Mouse (Mus musculus) embryonic stem cell, embryonic (primary cell): Measurements from ENCODE around the gene Taz.

Experiments used
- CTCF ChIA-PET, 4 experiments: fragments of 300-600 bp in 2 of 4; fragments of 350-600 bp in 2 of 4; sonication (Branson Sonifier 250); formaldehyde crosslinking; loops; one replicate each; lab custom pipeline; 2022; ENCODE audit warnings: inconsistent platforms in 2 of 4; lab: Charles Lee
- POLR2A ChIA-PET, 4 experiments: fragments of 300-600 bp in 2 of 4; fragments of 350-600 bp in 2 of 4; sonication (Branson Sonifier 250); formaldehyde crosslinking; loops; one replicate each; lab custom pipeline; 2022; ENCODE audit warnings: antibody characterized with exemption in 4 of 4, inconsistent platforms in 1 of 4; lab: Charles Lee

The Taz gene

DNA sequence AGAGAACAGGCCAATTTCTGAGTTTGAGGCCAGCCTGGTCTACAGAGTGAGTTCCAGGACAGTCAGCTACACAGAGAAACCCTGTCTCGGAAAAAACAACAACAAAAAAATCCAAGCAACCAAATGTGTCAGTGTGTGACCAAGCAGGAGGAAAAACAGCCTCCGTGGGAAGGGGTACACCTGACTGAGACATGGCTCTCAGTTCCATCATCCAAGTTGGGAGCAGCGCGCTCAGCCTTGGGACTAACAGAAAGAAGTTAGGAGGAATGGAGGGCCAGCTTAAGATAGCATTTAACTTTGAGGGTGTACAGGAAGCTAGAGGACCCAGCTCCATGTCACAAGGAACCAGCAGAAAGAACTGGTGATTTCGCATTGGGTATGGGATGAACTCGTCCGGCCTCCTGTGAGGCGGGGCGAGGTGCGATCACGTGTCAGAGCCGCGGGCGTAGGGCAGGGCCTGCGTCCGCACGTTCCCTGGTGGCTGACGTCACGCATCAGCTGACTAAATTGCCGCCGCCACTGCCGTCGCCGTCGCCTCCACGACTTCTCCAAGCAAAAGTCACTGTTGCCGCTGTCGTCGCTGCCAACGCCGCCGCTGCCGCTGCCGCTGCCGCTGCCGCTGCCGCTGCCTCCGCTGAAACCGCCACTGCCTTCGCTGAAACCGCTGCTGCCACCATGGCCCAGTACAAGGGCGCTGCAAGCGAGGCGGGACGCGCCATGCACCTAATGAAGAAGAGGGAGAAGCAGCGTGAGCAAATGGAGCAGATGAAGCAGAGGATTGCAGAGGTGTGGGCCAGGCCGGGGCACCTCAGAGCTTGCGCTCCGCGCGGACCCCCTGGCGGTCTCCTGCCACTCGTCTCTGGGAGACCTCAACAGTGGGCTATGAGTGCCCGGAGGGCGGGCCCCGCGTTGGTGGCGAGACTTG is 31.1 kb downstream of the Taz start, which contains the start of gene Fam50a:
Fam50a (plus strand) TSS at position 494 of the 925 bp plus-strand sequence.
- ChIA-PET POLR2A (interaction anchor here (0.6 to 5.0 kb wide), 59 partner anchors 8 to 813 kb away, joined by 3 to 74 read pairs (median 4); partner anchors contain the start of genes Gdi1 (in 3 of the 4), Rpl10 (in 3 of the 4), Atp6ap1 (in 2 of the 4) and Dnase1l1 (in 2 of the 4)), CTCF (interaction anchor here in 2 of 4 experiments (0.7 to 1.7 kb wide), 3 partner anchors 63 to 64 kb away, joined by 3 read pairs; partner anchors contain the start of gene Flna (in 1 of the 2))

DNA sequence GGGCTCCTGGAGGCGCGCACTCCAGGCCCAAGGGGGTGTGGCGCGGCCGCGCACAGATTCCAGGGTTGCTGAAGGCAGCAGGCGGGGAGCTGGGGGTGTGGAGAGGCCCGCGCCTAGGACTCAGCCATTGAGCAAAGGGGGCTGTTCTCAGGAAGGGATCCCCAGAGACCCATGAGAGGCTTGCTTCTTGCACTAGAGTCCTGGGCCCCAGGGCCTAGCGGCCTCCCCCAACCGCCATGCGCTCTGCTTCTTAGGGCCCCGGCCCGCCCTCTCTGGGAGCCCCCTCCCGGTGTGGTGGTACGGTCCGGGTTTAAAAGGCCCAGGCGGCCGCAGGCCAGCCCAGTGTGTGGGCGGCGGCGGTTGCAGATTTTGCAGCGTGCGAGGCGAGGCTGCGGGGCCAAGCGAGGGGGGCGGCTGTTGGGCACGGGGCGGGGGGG is 47.0 kb downstream of the Taz start, which contains the start of gene Plxna3:
Plxna3 (plus strand) TSS at position 342 of the 437 bp plus-strand sequence.
- ChIA-PET CTCF (interaction anchor here in 2 of 4 experiments (1.0 to 1.5 kb wide), 2 partner anchors 80 kb away, joined by 3 to 6 read pairs; no protein-coding TSS in a partner anchor), POLR2A (interaction anchor here in 3 of 4 experiments (0.5 to 5.0 kb wide), 32 partner anchors 10 to 157 kb away, joined by 3 to 43 read pairs (median 4); partner anchors contain the start of genes Fam50a (in 3 of the 3), Rpl10 (in 3 of the 3), G6pdx (in 2 of the 3) and Atp6ap1 (in 1 of the 3))

DNA sequence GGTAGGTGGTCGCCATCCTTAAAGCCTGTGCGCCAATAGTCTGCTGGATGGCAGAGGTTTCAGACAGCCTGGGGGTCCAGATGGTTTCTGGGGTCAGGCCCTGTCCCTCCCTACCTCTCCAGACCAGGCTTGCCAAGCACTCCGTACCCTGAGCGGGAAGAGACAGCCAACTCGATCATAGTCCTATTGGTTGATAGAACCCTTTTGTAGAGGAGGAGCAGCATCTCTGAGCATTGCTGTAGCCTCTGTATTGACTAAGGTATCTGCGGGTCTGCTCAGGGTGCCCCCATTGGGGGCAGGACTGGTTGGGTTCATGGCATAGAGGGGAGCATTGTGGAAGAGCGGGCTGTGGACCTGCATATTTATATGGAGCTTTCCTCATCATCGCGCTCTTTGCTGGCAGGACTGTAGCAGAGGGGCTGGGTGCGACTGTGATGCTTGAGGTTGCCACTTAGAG is 47.5 kb downstream of the Taz start:
- CTCF ChIA-PET: interaction anchor here in 2 of 4 experiments (1.0 to 1.5 kb wide), 2 partner anchors 80 to 81 kb away, joined by 3 to 6 read pairs; no protein-coding TSS in a partner anchor
- POLR2A ChIA-PET: interaction anchor here in 3 of 4 experiments (0.6 to 5.0 kb wide), 38 partner anchors 8 to 608 kb away, joined by 3 to 43 read pairs (median 4); partner anchors contain the start of genes Fam50a (in 3 of the 3), Rpl10 (in 3 of the 3), G6pdx (in 2 of the 3) and Gdi1 (in 2 of the 3)

DNA sequence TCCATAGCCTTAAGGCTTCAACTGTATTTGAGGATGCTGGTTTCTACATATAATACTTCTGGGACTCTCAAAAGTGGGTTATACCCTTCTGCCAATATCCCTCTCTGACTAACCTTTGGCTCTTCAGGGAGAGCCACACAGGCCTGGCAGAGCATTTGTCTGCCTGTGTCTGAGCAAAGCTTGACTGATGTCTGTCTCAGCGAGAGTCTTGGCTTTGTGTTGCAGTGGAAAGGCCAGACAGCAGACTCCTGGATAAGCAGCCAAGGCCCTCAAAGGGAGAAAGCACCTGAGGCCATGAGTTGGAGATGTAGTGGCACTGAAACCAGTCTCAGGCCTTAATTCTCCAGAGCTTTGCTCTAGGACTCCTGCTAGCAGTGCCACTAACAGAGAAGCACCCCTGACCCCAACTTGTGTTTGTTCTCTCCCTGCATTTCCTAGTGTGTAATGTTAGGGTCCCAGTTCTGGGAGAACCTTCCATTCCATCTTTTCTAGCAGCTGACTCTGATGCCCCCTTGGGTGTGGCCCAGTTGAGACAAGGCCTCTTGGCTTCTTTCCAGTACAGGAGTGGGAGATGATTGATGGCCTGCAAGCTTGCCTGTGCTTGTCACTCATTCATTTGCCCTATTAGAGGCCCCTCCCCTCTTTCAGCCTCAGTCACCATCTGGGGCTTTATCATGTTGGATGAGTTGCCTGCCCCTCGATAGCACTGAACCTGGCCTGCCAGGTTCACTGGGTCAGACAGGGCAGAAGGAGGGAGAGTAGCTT is 48.6 kb downstream of the Taz start:
- ChIA-PET CTCF (interaction anchor here in 1 of 4 experiments (1.3 kb wide), 1 partner anchor 10 kb away, joined by 4 read pairs; no protein-coding TSS in a partner anchor), POLR2A (interaction anchor here in 3 of 4 experiments (0.7 to 5.0 kb wide), 19 partner anchors 9 to 401 kb away, joined by 3 to 43 read pairs (median 4); partner anchors contain the start of genes Rpl10 (in 3 of the 3), Gdi1 (in 2 of the 3), Fam50a (in 1 of the 3) and Lage3 (in 1 of the 3))
